Comparison of ENCODE assay signal across 9 mouse cellular contexts in genomic region chr2:72516720-72517089, GRCm38 (mm10). TPM values are rescaled to one million over a fixed set of nuclear protein-coding genes. Genes with fewer than 3 reads are reported as not detected.
DNase-seq lines count a peak whose midpoint lies in the region; ATAC-seq and TF ChIP-seq lines count a peak whose summit lies in the region.
"Had no signal": no experiment of that assay in that cellular context is flagged by ENCODE, and none has a peak within 500 bp of the region (broad histone marks: within the 10 kb centered on the region; RNA-seq: fewer than 3 reads in every experiment).

No protein-coding gene starts in this region.

- H3K27ac ChIP-seq in embryonic facial prominence, embryonic 12.5 days, result no peak overlapping the region
- H3K27ac ChIP-seq in embryonic facial prominence, embryonic 10.5 days (replicated peaks), result no peak overlapping the region
- no peak overlapping the region for H3K27ac ChIP-seq in midbrain, embryonic 12.5 days (replicated peaks)
- H3K27ac ChIP-seq in midbrain, embryonic 11.5 days (ENCODE audit: low read depth, low read length), result no peak overlapping the region
- no peak overlapping the region for H3K27ac ChIP-seq in hindbrain, postnatal 0 days
- no peak overlapping the region for H3K27ac ChIP-seq in olfactory bulb, adult 2 months (ENCODE audit: insufficient read depth, low read depth, low read length)

- no peak overlapping the region for H3K9ac ChIP-seq in embryonic facial prominence, embryonic 12.5 days
- H3K9ac ChIP-seq in midbrain, embryonic 12.5 days (replicated peaks), result no peak overlapping the region
- H3K9ac ChIP-seq in midbrain, embryonic 11.5 days (ENCODE audit: low read length), result no peak overlapping the region
- H3K9ac ChIP-seq in hindbrain, postnatal 0 days (replicated peaks; ENCODE audit: low read length), result no peak overlapping the region

- no peak for DNase-seq in embryonic facial prominence, embryonic 10.5 days (ENCODE audit: low spot score)
- DNase-seq in midbrain, embryonic 11.5 days (ENCODE audit: low spot score, missing footprints), result no peak
- no peak for DNase-seq in hindbrain, postnatal 0 days (ENCODE audit: low spot score)
- DNase-seq in retina, embryonic 14.5 days (ENCODE audit: low spot score), result no peak
- DNase-seq in left cerebral cortex, adult 9 months (ENCODE audit: low spot score in 2 of 2), result no peak

- 28% methylated on average over 8 of the region's 8 CpGs for WGBS in embryonic facial prominence, embryonic 12.5 days
- WGBS in embryonic facial prominence, embryonic 10.5 days, result 26% methylated on average over 8 of the region's 8 CpGs
- WGBS in midbrain, embryonic 12.5 days, result 24% methylated on average over 8 of the region's 8 CpGs
- WGBS in midbrain, embryonic 11.5 days, result 27% methylated on average over 8 of the region's 8 CpGs
- 28% methylated on average over 8 of the region's 8 CpGs for WGBS in hindbrain, postnatal 0 days
- WGBS in olfactory bulb, adult 2 months, result 34% methylated on average over 8 of the region's 8 CpGs

- H3K4me2 ChIP-seq in embryonic facial prominence, embryonic 12.5 days (replicated peaks), result peak overlapping the region; percentile 25; the same call in 1 of the 2 replicates
- H3K4me2 ChIP-seq in midbrain, embryonic 12.5 days (replicated peaks), result peak overlapping the region; percentile 28; the same call in 1 of the 2 replicates
- H3K4me2 ChIP-seq in midbrain, embryonic 11.5 days, result no peak overlapping the region
- peak overlapping the region; percentile 26 for H3K4me2 ChIP-seq in hindbrain, postnatal 0 days (ENCODE audit: low read depth, low read length)
- H3K4me2 ChIP-seq: liver, embryonic 11.5 days had no signal

- H3K36me3 ChIP-seq in embryonic facial prominence, embryonic 12.5 days, result no peaks in the 10 kb centered on the region
- no peaks in the 10 kb centered on the region for H3K36me3 ChIP-seq in embryonic facial prominence, embryonic 10.5 days (replicated peaks)
- no peaks in the 10 kb centered on the region for H3K36me3 ChIP-seq in midbrain, embryonic 12.5 days
- no peaks in the 10 kb centered on the region for H3K36me3 ChIP-seq in midbrain, embryonic 11.5 days (ENCODE audit: control insufficient read depth, insufficient read depth, low read length)
- no peaks in the 10 kb centered on the region for H3K36me3 ChIP-seq in hindbrain, postnatal 0 days (ENCODE audit: insufficient read depth, low read length)

- no peaks in the 10 kb centered on the region for H3K9me3 ChIP-seq in embryonic facial prominence, embryonic 12.5 days
- H3K9me3 ChIP-seq in embryonic facial prominence, embryonic 10.5 days, result no peaks in the 10 kb centered on the region
- H3K9me3 ChIP-seq in midbrain, embryonic 12.5 days, result no peaks in the 10 kb centered on the region
- no peaks in the 10 kb centered on the region for H3K9me3 ChIP-seq in midbrain, embryonic 11.5 days (ENCODE audit: control insufficient read depth, low read length)
- H3K9me3 ChIP-seq in hindbrain, postnatal 0 days (ENCODE audit: low read length), result no peaks in the 10 kb centered on the region

- no peak for TF ChIP-seq CTCF in hindbrain, postnatal 0 days (IDR thresholded peaks at IDR 0.05; ENCODE audit: low read depth)
- no peak for TF ChIP-seq CTCF in olfactory bulb, adult 2 months (IDR thresholded peaks at IDR 0.05; ENCODE audit: insufficient read depth, low read depth, low read length)

- no peak overlapping the region for H3K4me3 ChIP-seq in embryonic facial prominence, embryonic 12.5 days
- no peak overlapping the region for H3K4me3 ChIP-seq in embryonic facial prominence, embryonic 10.5 days
- no peak overlapping the region for H3K4me3 ChIP-seq in midbrain, embryonic 12.5 days
- H3K4me3 ChIP-seq in midbrain, embryonic 11.5 days (ENCODE audit: low read depth, low read length), result no peak overlapping the region
- H3K4me3 ChIP-seq in hindbrain, postnatal 0 days (ENCODE audit: low read length), result no peak overlapping the region
- H3K4me3 ChIP-seq in olfactory bulb, adult 2 months (ENCODE audit: insufficient read depth, low read depth, low read length), result peak overlapping the region; percentile 26

- ATAC-seq in embryonic facial prominence, embryonic 12.5 days (ENCODE audit: insufficient number of reproducible peaks, insufficient read depth, low FRiP score, low TSS enrichment), result no peak
- no peak for ATAC-seq in midbrain, embryonic 12.5 days (ENCODE audit: low FRiP score, low read depth)
- no peak for ATAC-seq in midbrain, embryonic 11.5 days (ENCODE audit: low FRiP score)
- 0 out of 2 replicates have a peak, but pooled peaks have one; percentile 24 for ATAC-seq in hindbrain, postnatal 0 days

- peaks cover 15% of the 10 kb centered on the region; the same call in 1 of the 2 replicates for H3K27me3 ChIP-seq in embryonic facial prominence, embryonic 12.5 days
- peaks cover 68% of the 10 kb centered on the region for H3K27me3 ChIP-seq in embryonic facial prominence, embryonic 10.5 days (replicated peaks; ENCODE audit: low read depth, poor library complexity, severe bottlenecking)
- peaks cover 76% of the 10 kb centered on the region for H3K27me3 ChIP-seq in midbrain, embryonic 12.5 days
- H3K27me3 ChIP-seq in midbrain, embryonic 11.5 days (ENCODE audit: control insufficient read depth, insufficient read depth, low read length), result peaks cover 56% of the 10 kb centered on the region
- no peaks in the 10 kb centered on the region for H3K27me3 ChIP-seq in hindbrain, postnatal 0 days (ENCODE audit: insufficient read depth, low read length)

- TF ChIP-seq POLR2A in olfactory bulb, adult 2 months (IDR thresholded peaks at IDR 0.05; ENCODE audit: insufficient read depth, low read depth, low read length), result no peak

- peaks cover 4% of the 10 kb centered on the region; the same call in 1 of the 2 replicates for H3K4me1 ChIP-seq in embryonic facial prominence, embryonic 12.5 days
- H3K4me1 ChIP-seq in embryonic facial prominence, embryonic 10.5 days, result peaks cover 14% of the 10 kb centered on the region; the same call in 1 of the 2 replicates
- H3K4me1 ChIP-seq in midbrain, embryonic 12.5 days, result peaks cover 15% of the 10 kb centered on the region
- peaks cover 7% of the 10 kb centered on the region for H3K4me1 ChIP-seq in midbrain, embryonic 11.5 days (ENCODE audit: control insufficient read depth, insufficient read depth, low read length)
- no peaks in the 10 kb centered on the region for H3K4me1 ChIP-seq in hindbrain, postnatal 0 days (ENCODE audit: insufficient read depth, low read length)
- peaks cover 4% of the 10 kb centered on the region; the same call in 1 of the 2 replicates for H3K4me1 ChIP-seq in olfactory bulb, adult 2 months (ENCODE audit: control insufficient read depth, insufficient read depth, low read length)

RNA-seq across cellular contexts. Expression of gene Cdca7, which starts 40.7 kb away (rescaled TPM):
- polyA plus RNA-seq in embryonic facial prominence, embryonic 12.5 days (2016; fragmentation: Nextera tagmentation; extraction: Ambion mirVana), result 179 and 184 TPM in 2 replicates
- 252 and 257 TPM in 2 replicates for polyA plus RNA-seq in embryonic facial prominence, embryonic 10.5 days (2016; fragmentation: Nextera tagmentation; extraction: Ambion mirVana)
- 126 and 129 TPM in 2 replicates for polyA plus RNA-seq in midbrain, embryonic 12.5 days (2016; fragmentation: Nextera tagmentation; extraction: Ambion mirVana)
- polyA plus RNA-seq in midbrain, embryonic 11.5 days (2014; fragmentation: Nextera tagmentation; extraction: Ambion mirVana), result 172 and 189 TPM in 2 replicates
- total RNA-seq in hindbrain, postnatal 0 days (2014; rRNA removed), result 17.5 and 21.3 TPM in 2 replicates
- polyA plus RNA-seq in hindbrain, postnatal 0 days (2015; fragmentation: Nextera tagmentation; extraction: Ambion mirVana), result 12.8 and 14.4 TPM in 2 replicates
- 382 TPM in 1 of 2 replicates, not detected in the other for polyA plus RNA-seq in olfactory bulb, adult 2 months (2012; ENCODE audit: insufficient read depth, insufficient read length, low replicate concordance, missing spikeins)
